Comparison of ENCODE assay signal across 8 mouse cellular contexts in the genomic region with DNA sequence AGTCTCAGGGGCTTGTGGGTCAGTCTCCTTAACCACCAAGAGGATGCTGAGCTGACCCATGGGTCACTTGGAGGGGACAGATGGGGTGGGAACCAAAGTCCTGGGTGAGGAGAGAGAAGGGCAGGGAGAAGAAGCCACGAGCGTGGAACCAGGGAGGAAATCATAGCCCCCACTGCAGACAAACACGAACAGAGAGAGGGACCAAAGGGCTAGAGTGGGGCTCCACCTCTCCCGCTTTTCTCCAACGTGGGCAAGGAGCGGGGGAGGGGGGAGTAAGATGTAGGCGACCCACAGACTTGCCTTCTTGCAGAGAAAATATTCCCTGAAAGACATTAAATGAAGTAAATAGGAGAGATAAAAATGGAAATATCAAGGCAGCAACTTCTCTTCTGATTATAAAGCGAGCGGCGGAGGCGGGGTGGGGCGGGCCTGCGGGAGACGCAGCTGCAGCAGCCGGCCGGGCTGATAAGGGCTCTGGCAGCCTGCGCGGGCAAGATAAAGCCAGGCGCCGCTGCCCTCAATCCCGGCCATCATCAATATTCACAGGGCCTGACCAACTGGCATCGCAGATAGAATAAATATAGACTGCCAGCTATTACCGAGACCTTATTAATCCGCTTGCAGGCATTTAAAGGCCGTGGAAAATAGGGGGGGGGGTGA. TPM values are rescaled to one million over a fixed set of nuclear protein-coding genes. Genes with fewer than 3 reads are reported as not detected.
DNase-seq lines count a peak whose midpoint lies in the region; ATAC-seq and TF ChIP-seq lines count a peak whose summit lies in the region.

No protein-coding gene starts in this region.

- H3K9me3 ChIP-seq in kidney, embryonic 15.5 days (replicated peaks), result no peaks in the 10 kb centered on the region
- H3K9me3 ChIP-seq in heart, embryonic 16.5 days (replicated peaks; ENCODE audit: control insufficient read depth, low read length), result no peaks in the 10 kb centered on the region
- H3K9me3 ChIP-seq in midbrain, embryonic 15.5 days, result no peaks in the 10 kb centered on the region

- no peak overlapping the region; the same call in 1 of the 2 replicates for H3K4me3 ChIP-seq in kidney, embryonic 15.5 days (replicated peaks)
- peak overlapping the region; percentile 27; the same call in 1 of the 2 replicates for H3K4me3 ChIP-seq in heart, embryonic 16.5 days (ENCODE audit: low read length)
- no peak overlapping the region for H3K4me3 ChIP-seq in liver, adult 2 months (ENCODE audit: insufficient read depth, low read depth, low read length)
- 0 out of 2 replicates have a peak overlapping the region, but pooled peaks have one; percentile 1 for H3K4me3 ChIP-seq in midbrain, embryonic 15.5 days

- ATAC-seq in kidney, embryonic 15.5 days (replicated peaks; ENCODE audit: low FRiP score), result peak; percentile 75; the same call in 1 of the 2 replicates
- peak; percentile 33; the same call in 1 of the 2 replicates for ATAC-seq in heart, embryonic 16.5 days (replicated peaks; ENCODE audit: extremely low read depth, insufficient read depth, low FRiP score)
- ATAC-seq in midbrain, embryonic 15.5 days (replicated peaks), result peak; percentile 91

- 0 out of 2 replicates have a peak overlapping the region, but pooled peaks have one; percentile 6 for H3K27ac ChIP-seq in kidney, embryonic 15.5 days
- peak overlapping the region; percentile 64 for H3K27ac ChIP-seq in heart, embryonic 16.5 days (ENCODE audit: low read length)
- H3K27ac ChIP-seq in liver, adult 2 months (replicated peaks; ENCODE audit: insufficient read depth, low read depth, low read length), result peak overlapping the region; percentile 2; the same call in 1 of the 2 replicates
- peak overlapping the region; percentile 85 for H3K27ac ChIP-seq in midbrain, embryonic 15.5 days

- H3K36me3 ChIP-seq in kidney, embryonic 15.5 days, result no peaks in the 10 kb centered on the region
- no peaks in the 10 kb centered on the region for H3K36me3 ChIP-seq in heart, embryonic 16.5 days (ENCODE audit: control insufficient read depth, insufficient read depth)
- H3K36me3 ChIP-seq in liver, adult 2 months (ENCODE audit: control insufficient read depth, insufficient read depth, low read length), result no peaks in the 10 kb centered on the region
- H3K36me3 ChIP-seq in midbrain, embryonic 15.5 days (replicated peaks), result no peaks in the 10 kb centered on the region

- 13% methylated on average over 25 of the region's 25 CpGs for WGBS in kidney, embryonic 15.5 days
- 3% methylated on average over 25 of the region's 25 CpGs for WGBS in heart, embryonic 16.5 days
- 10% methylated on average over 25 of the region's 25 CpGs for whole genome bisulfite sequencing in liver, adult 2 months
- WGBS in midbrain, embryonic 15.5 days, result 5% methylated on average over 25 of the region's 25 CpGs

- TF ChIP-seq CTCF in liver, adult 2 months (IDR thresholded peaks at IDR 0.05; ENCODE audit: low read depth, low read length), result no peak

- no peak for TF ChIP-seq POLR2A in liver, adult 2 months (IDR thresholded peaks at IDR 0.05; ENCODE audit: extremely low read depth, insufficient read depth, low read length)

- H3K27me3 ChIP-seq in kidney, embryonic 15.5 days, result peaks cover 42% of the 10 kb centered on the region
- peaks cover 15% of the 10 kb centered on the region for H3K27me3 ChIP-seq in heart, embryonic 16.5 days (ENCODE audit: control insufficient read depth, insufficient read depth, low read length)
- no peaks in the 10 kb centered on the region for H3K27me3 ChIP-seq in liver, adult 2 months (ENCODE audit: control insufficient read depth, insufficient read depth, low read length)
- H3K27me3 ChIP-seq in midbrain, embryonic 15.5 days (replicated peaks), result no peaks in the 10 kb centered on the region

- no peaks in the 10 kb centered on the region for H3K79me2 ChIP-seq in liver, adult 2 months (ENCODE audit: control insufficient read depth, insufficient read depth, low read length)

- H3K9ac ChIP-seq in kidney, embryonic 15.5 days, result no peak overlapping the region
- H3K9ac ChIP-seq in heart, embryonic 16.5 days (ENCODE audit: low read length), result peak overlapping the region; percentile 16; the same call in 1 of the 2 replicates
- H3K9ac ChIP-seq in liver, adult 2 months (ENCODE audit: low read depth, low read length), result no peak overlapping the region
- no peak overlapping the region for H3K9ac ChIP-seq in midbrain, embryonic 15.5 days

- H3K4me2 ChIP-seq in kidney, embryonic 15.5 days, result peak overlapping the region; percentile 45
- peak overlapping the region; percentile 60 for H3K4me2 ChIP-seq in heart, embryonic 16.5 days (ENCODE audit: low read depth, low read length)
- peak overlapping the region; percentile 36 for H3K4me2 ChIP-seq in midbrain, embryonic 15.5 days

- H3K4me1 ChIP-seq in kidney, embryonic 15.5 days, result peaks cover 11% of the 10 kb centered on the region
- peaks cover 20% of the 10 kb centered on the region for H3K4me1 ChIP-seq in heart, embryonic 16.5 days (ENCODE audit: control insufficient read depth, insufficient read depth, low read length)
- H3K4me1 ChIP-seq in liver, adult 2 months (ENCODE audit: control insufficient read depth, insufficient read depth, low read length), result peaks cover 10% of the 10 kb centered on the region
- peaks cover 28% of the 10 kb centered on the region for H3K4me1 ChIP-seq in midbrain, embryonic 15.5 days

- DNase-seq in kidney, adult 18-20 months, result no peak
- DNase-seq in c-Kit-positive CD71-positive TER-119-negative erythroid progenitor cells, embryonic 14.5 days (ENCODE audit: low read depth), result peak; percentile 87
- DNase-seq in liver, adult 2 months (ENCODE audit: extremely low read depth, low read depth, low spot score), result peak; percentile 53
- no peak for DNase-seq in urinary bladder, postnatal 14 days (ENCODE audit: low spot score)
- no peak for DNase-seq in urinary bladder, postnatal 36 days (ENCODE audit: low spot score in 2 of 2)

RNA-seq across cellular contexts. Expression of gene Cbfa2t3, which starts 21.3 kb away (rescaled TPM):
- 3.5 and 3.6 TPM in 2 replicates for polyA plus RNA-seq in kidney, embryonic 15.5 days (2015; fragmentation: Nextera tagmentation; extraction: Ambion mirVana)
- polyA plus RNA-seq in heart, embryonic 16.5 days (2015; fragmentation: Nextera tagmentation; extraction: Ambion mirVana), result 4.6 and 4.8 TPM in 2 replicates
- 0.28 and 0.40 TPM in 2 replicates for total RNA-seq in liver, adult 2 months (2014; rRNA removed)
- polyA plus RNA-seq in liver, adult 2 months (2012; rRNA removed), result 1.2 and 1.3 TPM in 2 replicates
- 20.2 and 21.4 TPM in 2 replicates for polyA plus RNA-seq in midbrain, embryonic 15.5 days (2015; fragmentation: Nextera tagmentation; extraction: Ambion mirVana)

RNA-seq across cellular contexts. Expression of gene Acsf3, which starts 55.1 kb away (rescaled TPM):
- polyA plus RNA-seq in kidney, embryonic 15.5 days (2015; fragmentation: Nextera tagmentation; extraction: Ambion mirVana), result 18.1 and 21.0 TPM in 2 replicates
- polyA plus RNA-seq in heart, embryonic 16.5 days (2015; fragmentation: Nextera tagmentation; extraction: Ambion mirVana), result 14.9 and 17.2 TPM in 2 replicates
- total RNA-seq in liver, adult 2 months (2014; rRNA removed), result 12.8 and 13.7 TPM in 2 replicates
- 38.4 and 39.7 TPM in 2 replicates for polyA plus RNA-seq in liver, adult 2 months (2012; rRNA removed)
- 16.4 and 18.3 TPM in 2 replicates for polyA plus RNA-seq in midbrain, embryonic 15.5 days (2015; fragmentation: Nextera tagmentation; extraction: Ambion mirVana)

Comparison
In these comparisons a context has a peak if more than half of its experiments do, and no peak if none do; other contexts are left out.
1. ATAC-seq: peak in every context shown above with its lines; median percentile 91 in midbrain, embryonic 15.5 days; 75 in kidney, embryonic 15.5 days; 33 in heart, embryonic 16.5 days.
2. H3K27ac ChIP-seq: peak in every context shown above with its lines; median percentile 85 in midbrain, embryonic 15.5 days; 64 in heart, embryonic 16.5 days; 6 in kidney, embryonic 15.5 days; 2 in liver, adult 2 months.
3. H3K4me3 ChIP-seq: peak in heart, embryonic 16.5 days (single experiment) and midbrain, embryonic 15.5 days (single experiment); none in kidney, embryonic 15.5 days (single experiment) and liver, adult 2 months (single experiment).
4. DNase-seq: peak in c-Kit-positive CD71-positive TER-119-negative erythroid progenitor cells, embryonic 14.5 days (single experiment) and liver, adult 2 months (single experiment); none in kidney, adult 18-20 months (single experiment), urinary bladder, postnatal 14 days (single experiment) and urinary bladder, postnatal 36 days (0 of 2).
5. Peak in every context shown above with its lines, with median percentiles within 50 percentile points of each other: H3K4me2 ChIP-seq.